Mouse (Mus musculus) R1 (cell line): ENCODE results near the gene Ggt1.

Experiments used
- DNase-seq: peaks from one replicate; pipeline ENCODE4 v3.0.0-alpha.2; 2018; ENCODE audit warnings: low read depth, low spot score

Gene Ggt1

GRCm38 (mm10) chr10:75561071-75561654, at the start of gene Ggt1:
Gene Ggt1, plus strand, starts transcription at chr10:75561604.
- no peak for DNase-seq

DNA sequence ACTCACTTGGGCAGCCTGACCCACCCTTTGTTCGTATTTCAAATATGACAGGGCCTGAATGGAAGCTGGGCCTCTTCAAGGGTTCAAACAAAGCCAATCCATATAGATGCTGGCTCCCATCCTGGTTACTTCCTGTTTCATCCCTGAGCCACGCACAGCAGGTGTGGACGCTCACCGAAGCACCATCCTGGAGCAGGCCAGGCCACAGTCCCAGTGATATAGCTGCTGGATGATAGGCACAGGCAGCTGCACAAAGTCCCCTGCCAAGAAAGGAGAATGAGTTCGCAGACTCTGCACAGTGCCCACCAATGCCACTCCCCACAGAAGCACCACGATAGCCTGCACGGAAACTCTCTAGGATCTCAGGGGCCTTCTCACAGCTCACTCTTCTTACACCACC, 49.5 kb upstream of the Ggt1 start:
- DNase-seq: no peak

DNA sequence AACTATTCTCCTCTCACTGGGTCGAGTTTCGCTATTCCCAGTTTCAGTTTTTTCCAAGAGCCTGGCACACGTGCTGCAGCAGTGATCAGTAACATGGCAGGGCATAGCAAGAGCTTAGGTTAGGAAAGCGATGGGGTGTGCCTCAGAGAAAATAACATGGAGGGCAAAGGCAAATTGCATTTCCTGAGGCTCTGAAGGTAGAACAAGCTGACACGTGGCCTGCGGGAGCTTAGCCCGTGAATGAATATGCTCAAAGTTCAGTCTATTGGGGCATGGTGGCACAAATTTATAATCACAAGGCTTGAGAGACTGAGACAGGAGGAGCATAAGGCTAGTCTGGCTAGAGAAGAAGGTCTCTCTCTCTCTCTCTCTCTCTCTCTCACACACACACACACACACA, 48.6 kb upstream of the Ggt1 start:
- no peak for DNase-seq

GRCm38 (mm10) chr10:75513306-75514067, 47.9 kb upstream of the Ggt1 start:
- DNase-seq: no peak

GRCm38 (mm10) chr10:75514361-75514760, 47.0 kb upstream of the Ggt1 start:
- no peak for DNase-seq

- DNase-seq: no peak
Observed at GRCm38 (mm10) chr10:75515216-75516037, 46.0 kb upstream of the Ggt1 start.

GRCm38 (mm10) chr10:75516038-75516723, 45.2 kb upstream of the Ggt1 start:
- no peak for DNase-seq

DNA sequence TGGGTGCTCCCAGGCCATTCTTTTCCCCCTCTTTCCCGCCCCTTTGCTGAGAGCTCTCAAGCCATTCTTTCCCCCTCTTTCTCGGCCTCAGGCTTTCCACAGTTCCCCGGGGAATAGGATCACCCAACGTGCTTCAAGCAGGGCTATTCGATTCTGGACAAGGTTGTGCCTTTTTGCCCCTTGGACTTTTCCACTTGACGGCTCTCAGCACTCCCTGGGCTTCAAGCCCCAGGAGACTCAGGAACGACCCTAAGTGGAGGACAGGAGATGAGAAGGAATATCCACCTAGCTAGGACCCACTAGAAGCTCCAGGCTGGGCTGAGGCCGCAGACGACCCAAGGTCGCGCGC, 44.7 kb upstream of the Ggt1 start:
- DNase-seq: no peak

- peak; percentile 97 for DNase-seq
Observed at GRCm38 (mm10) chr10:75517073-75517757, 44.2 kb upstream of the Ggt1 start, which contains the start of gene Snrpd3. Gene Snrpd3, plus strand, starts transcription at chr10:75517551.

DNA sequence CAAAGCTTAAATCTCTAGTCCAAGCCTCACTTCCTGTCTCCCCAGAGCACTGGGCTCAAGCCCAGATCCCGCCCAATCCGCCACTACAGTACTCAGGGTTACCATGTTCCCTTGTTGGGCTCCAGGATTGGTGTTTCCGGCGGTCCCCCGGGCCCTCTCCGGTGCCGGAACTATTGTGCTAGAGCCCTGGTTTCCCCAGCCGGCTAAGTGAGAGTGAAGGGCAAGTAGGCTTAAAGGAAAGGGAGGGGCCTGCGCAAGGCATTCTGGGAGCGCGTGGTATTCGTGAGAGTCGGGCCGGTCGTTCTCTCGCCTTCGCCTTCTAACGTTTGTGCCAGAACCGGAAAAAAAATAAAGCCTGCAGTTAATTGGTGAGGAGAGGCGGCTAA, 43.7 kb upstream of the Ggt1 start, which contains the start of gene Gucd1:
Gucd1 (minus strand) TSS at position 215 of the 386 bp plus-strand sequence.
- peak; percentile 98 for DNase-seq

DNA sequence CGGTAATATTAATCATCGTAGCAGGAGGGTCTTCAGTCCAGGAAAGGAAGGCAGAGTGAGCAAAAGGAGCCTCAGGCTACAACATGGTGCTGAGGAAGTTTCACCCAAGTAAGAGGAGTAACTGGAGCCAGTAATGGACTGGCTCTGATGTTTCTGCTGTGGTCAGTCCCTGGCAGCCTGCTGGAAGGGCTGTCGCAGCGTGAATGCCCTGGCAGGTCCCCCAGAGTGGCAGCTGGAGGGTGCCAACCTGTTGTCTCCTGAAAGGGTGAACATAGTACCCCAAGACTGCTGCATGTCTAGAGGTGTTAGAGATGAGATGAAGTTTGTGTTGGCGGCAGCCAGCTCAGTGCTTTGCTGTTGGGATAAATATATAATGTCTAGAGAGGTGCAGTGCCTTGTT, 40.8 kb upstream of the Ggt1 start:
- no peak for DNase-seq

DNA sequence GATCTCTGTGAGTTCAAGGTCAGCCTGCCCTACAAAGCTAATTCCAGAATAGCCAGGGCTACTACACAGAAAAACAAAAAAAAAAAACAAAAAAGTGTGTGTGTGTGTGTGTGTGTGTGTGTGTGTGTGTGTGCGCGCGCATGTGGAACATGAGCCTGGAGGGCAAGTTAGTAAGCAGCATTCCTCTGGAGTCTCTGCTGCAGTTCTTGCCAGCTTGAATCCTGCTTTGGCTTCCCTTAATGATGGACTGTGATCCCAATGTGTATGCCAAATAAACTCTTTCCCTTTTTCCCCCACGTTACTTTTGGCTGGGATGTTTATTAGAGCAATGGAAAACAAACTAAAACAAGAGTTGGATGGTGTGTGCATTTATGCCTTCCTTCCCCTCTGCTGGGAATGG, 39.8 kb upstream of the Ggt1 start:
- DNase-seq: no peak

GRCm38 (mm10) chr10:75525450-75525849, 36.0 kb upstream of the Ggt1 start:
- peak; percentile 68 for DNase-seq

DNA sequence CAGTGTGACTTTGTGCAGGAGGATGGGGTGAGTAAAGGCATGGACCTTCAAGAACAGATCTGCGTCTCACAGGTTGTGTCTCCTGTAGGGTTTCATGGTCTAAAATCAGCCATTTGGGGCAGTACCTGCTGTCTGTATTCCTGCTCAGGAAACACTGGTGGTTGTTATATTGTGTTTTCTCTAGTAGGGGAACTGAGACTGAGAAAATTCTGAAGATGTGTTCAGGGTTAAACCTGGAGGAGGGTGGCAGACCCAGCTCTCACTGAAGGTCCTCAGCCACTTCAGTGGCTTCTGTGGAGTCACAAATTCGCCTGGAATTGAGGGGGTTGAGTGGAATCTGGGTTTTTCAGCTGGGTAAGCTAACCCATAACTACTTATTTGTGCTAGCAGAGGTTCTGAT, 31.1 kb upstream of the Ggt1 start:
- no peak for DNase-seq

DNA sequence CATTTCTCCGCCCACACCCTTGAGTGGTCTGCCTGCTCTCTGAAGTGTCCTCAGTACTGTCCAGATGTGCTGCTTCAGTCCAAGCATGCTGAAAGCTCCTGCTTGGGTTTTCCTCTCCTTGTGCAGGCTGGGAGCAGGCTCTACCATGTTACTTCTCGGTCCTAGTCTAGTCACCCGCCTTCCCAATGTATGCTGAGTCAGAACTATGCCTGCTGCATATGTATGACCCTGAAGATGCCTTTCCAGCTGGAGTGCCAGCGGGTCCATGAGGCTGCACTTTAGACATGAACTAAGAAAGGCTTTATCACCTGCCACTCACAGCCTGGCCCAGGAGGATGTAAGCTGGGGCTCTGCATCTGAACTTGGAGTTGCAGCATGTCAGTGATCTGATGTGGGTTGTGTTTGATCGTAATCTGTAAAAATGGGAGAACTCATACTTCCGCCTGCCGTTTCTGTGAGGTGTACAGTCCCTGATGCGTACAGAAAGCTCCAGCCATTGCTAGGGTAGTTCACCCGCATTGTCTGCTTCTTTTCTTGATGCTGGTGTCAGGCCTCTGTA, 29.8 kb upstream of the Ggt1 start:
- DNase-seq: no peak

- DNase-seq: no peak
Observed at GRCm38 (mm10) chr10:75534216-75534615, 27.2 kb upstream of the Ggt1 start.

GRCm38 (mm10) chr10:75534934-75535333, 26.5 kb upstream of the Ggt1 start:
- DNase-seq: no peak

DNA sequence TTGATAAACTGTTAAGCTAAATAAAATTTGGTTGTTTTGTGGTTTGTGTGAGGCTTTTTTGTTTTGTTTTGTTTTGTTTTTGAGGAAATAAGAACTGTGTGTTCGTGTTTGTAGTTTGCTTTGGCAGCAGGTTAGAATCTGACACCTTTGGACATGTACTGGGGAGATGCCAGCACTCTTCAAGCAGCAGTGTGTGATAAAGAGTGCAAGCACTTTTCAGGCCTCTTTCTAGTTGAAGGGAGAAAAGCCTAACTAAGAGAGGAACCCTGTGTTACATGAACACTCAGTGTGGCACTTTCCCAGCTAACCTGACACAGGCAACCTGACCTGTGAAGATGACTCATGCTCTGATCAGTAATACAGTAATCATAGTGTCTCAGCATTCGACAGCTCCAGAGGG, 26.0 kb upstream of the Ggt1 start:
- no peak for DNase-seq

- DNase-seq: no peak
Observed at GRCm38 (mm10) chr10:75536123-75536522, 25.3 kb upstream of the Ggt1 start.

GRCm38 (mm10) chr10:75547901-75548300, 13.5 kb upstream of the Ggt1 start:
- DNase-seq: no peak

- DNase-seq: no peak
Observed at GRCm38 (mm10) chr10:75548486-75548885, 12.9 kb upstream of the Ggt1 start.
